Mouse (Mus musculus): ENCODE data around the gene Ppp1r32. TPM values are rescaled to one million over a fixed set of nuclear protein-coding genes. Genes with fewer than 3 reads are reported as not detected.
A peak's percentile ranks its signal among the peaks of the same experiment; 100 is the strongest.

The Ppp1r32 gene
- total and polyA plus RNA-seq, 2 experiments: 0.09 TPM; not detected in 1

GRCm38 (mm10) chr19:10457484-10457800 lies 25.3 kb downstream of the Ppp1r32 start:
- H3K27me3 ChIP-seq (ENCODE audit: control insufficient read depth, insufficient read depth, low read length): peaks cover 24% of the 10 kb centered on the region
- peak overlapping the region; percentile 33; the same call in 1 of the 2 replicates for H3K4me3 ChIP-seq (ENCODE audit: insufficient read depth, low read depth, low read length)
- H3K27ac ChIP-seq (replicated peaks; ENCODE audit: insufficient read depth, low read depth, low read length): no peak overlapping the region
- WGBS: 4% methylated on average over 34 of the region's 34 CpGs
- no peak for TF ChIP-seq POLR2A (IDR thresholded peaks at IDR 0.05; ENCODE audit: extremely low read depth, insufficient read depth, low read length)
- no peak for TF ChIP-seq CTCF (IDR thresholded peaks at IDR 0.05; ENCODE audit: low read depth, low read length)
- H3K79me2 ChIP-seq (ENCODE audit: control insufficient read depth, insufficient read depth, low read length): no peaks in the 10 kb centered on the region
- no peak overlapping the region for H3K9ac ChIP-seq (ENCODE audit: low read depth, low read length)
- H3K36me3 ChIP-seq (ENCODE audit: control insufficient read depth, insufficient read depth, low read length): no peaks in the 10 kb centered on the region
- H3K4me1 ChIP-seq (ENCODE audit: control insufficient read depth, insufficient read depth, low read length): no peaks in the 10 kb centered on the region
- no peak for DNase-seq (ENCODE audit: extremely low read depth, low read depth, low spot score)

- H3K4me3 ChIP-seq (ENCODE audit: insufficient read depth, low read depth, low read length): peak within 1 kb of the TSS; percentile 33; the same call in 1 of the 2 replicates
- H3K9ac ChIP-seq (ENCODE audit: low read depth, low read length): no peak within 1 kb of the TSS
- 2% methylated on average over 94 of the region's 96 CpGs for WGBS
- DNase-seq (ENCODE audit: extremely low read depth, low read depth, low spot score): no peak
- H3K36me3 ChIP-seq (ENCODE audit: control insufficient read depth, insufficient read depth, low read length): no peaks in the 10 kb centered on the region
- H3K79me2 ChIP-seq (ENCODE audit: control insufficient read depth, insufficient read depth, low read length): no peaks in the 10 kb centered on the region
- H3K4me1 ChIP-seq (ENCODE audit: control insufficient read depth, insufficient read depth, low read length): no peaks in the 10 kb centered on the region
- peaks cover 24% of the 10 kb centered on the region for H3K27me3 ChIP-seq (ENCODE audit: control insufficient read depth, insufficient read depth, low read length)
- TF ChIP-seq CTCF (IDR thresholded peaks at IDR 0.05; ENCODE audit: low read depth, low read length): 0 out of 2 replicates have a peak, but pooled peaks have one; percentile 0
- no peak for TF ChIP-seq POLR2A (IDR thresholded peaks at IDR 0.05; ENCODE audit: extremely low read depth, insufficient read depth, low read length)
- H3K27ac ChIP-seq (replicated peaks; ENCODE audit: insufficient read depth, low read depth, low read length): no peak within 1 kb of the TSS
Measured at GRCm38 (mm10) chr19:10456752-10457483, 25.8 kb downstream of the Ppp1r32 start, which contains the start of gene Lrrc10b. Gene Lrrc10b (minus strand): TSS chr19:10457473.

GRCm38 (mm10) chr19:10455437-10455806 lies 27.3 kb downstream of the Ppp1r32 start:
- Histone ChIP-seq H3K79me2 (ENCODE audit: control insufficient read depth, insufficient read depth, low read length) (no peaks in the 10 kb centered on the region), H3K36me3 (ENCODE audit: control insufficient read depth, insufficient read depth, low read length) (no peaks in the 10 kb centered on the region), H3K27ac (replicated peaks; ENCODE audit: insufficient read depth, low read depth, low read length) (no peak overlapping the region), H3K9ac (ENCODE audit: low read depth, low read length) (no peak overlapping the region), H3K4me3 (ENCODE audit: insufficient read depth, low read depth, low read length) (no peak overlapping the region), H3K4me1 (ENCODE audit: control insufficient read depth, insufficient read depth, low read length) (no peaks in the 10 kb centered on the region), H3K27me3 (ENCODE audit: control insufficient read depth, insufficient read depth, low read length) (peaks cover 20% of the 10 kb centered on the region)
- WGBS: 78% methylated on average over 3 of the region's 3 CpGs
- TF ChIP-seq CTCF (IDR thresholded peaks at IDR 0.05; ENCODE audit: low read depth, low read length) (no peak), POLR2A (IDR thresholded peaks at IDR 0.05; ENCODE audit: extremely low read depth, insufficient read depth, low read length) (no peak)
- DNase-seq (ENCODE audit: extremely low read depth, low read depth, low spot score): no peak

GRCm38 (mm10) chr19:10454718-10455436 lies 27.9 kb downstream of the Ppp1r32 start:
- Histone ChIP-seq H3K4me3 (ENCODE audit: insufficient read depth, low read depth, low read length) (no peak overlapping the region), H3K27me3 (ENCODE audit: control insufficient read depth, insufficient read depth, low read length) (peaks cover 20% of the 10 kb centered on the region), H3K4me1 (ENCODE audit: control insufficient read depth, insufficient read depth, low read length) (no peaks in the 10 kb centered on the region), H3K27ac (replicated peaks; ENCODE audit: insufficient read depth, low read depth, low read length) (no peak overlapping the region), H3K36me3 (ENCODE audit: control insufficient read depth, insufficient read depth, low read length) (no peaks in the 10 kb centered on the region), H3K79me2 (ENCODE audit: control insufficient read depth, insufficient read depth, low read length) (no peaks in the 10 kb centered on the region), H3K9ac (ENCODE audit: low read depth, low read length) (no peak overlapping the region)
- DNase-seq (ENCODE audit: extremely low read depth, low read depth, low spot score): no peak
- TF ChIP-seq POLR2A (IDR thresholded peaks at IDR 0.05; ENCODE audit: extremely low read depth, insufficient read depth, low read length): no peak
- no peak for TF ChIP-seq CTCF (IDR thresholded peaks at IDR 0.05; ENCODE audit: low read depth, low read length)
- 64% methylated on average over 4 of the region's 4 CpGs for WGBS

- Histone ChIP-seq H3K27ac (replicated peaks; ENCODE audit: insufficient read depth, low read depth, low read length) (no peak overlapping the region), H3K4me1 (ENCODE audit: control insufficient read depth, insufficient read depth, low read length) (no peaks in the 10 kb centered on the region), H3K27me3 (ENCODE audit: control insufficient read depth, insufficient read depth, low read length) (no peaks in the 10 kb centered on the region), H3K4me3 (ENCODE audit: insufficient read depth, low read depth, low read length) (no peak overlapping the region), H3K36me3 (ENCODE audit: control insufficient read depth, insufficient read depth, low read length) (no peaks in the 10 kb centered on the region), H3K79me2 (ENCODE audit: control insufficient read depth, insufficient read depth, low read length) (no peaks in the 10 kb centered on the region), H3K9ac (ENCODE audit: low read depth, low read length) (no peak overlapping the region)
- TF ChIP-seq POLR2A (IDR thresholded peaks at IDR 0.05; ENCODE audit: extremely low read depth, insufficient read depth, low read length) (no peak), CTCF (IDR thresholded peaks at IDR 0.05; ENCODE audit: low read depth, low read length) (peak; percentile 34)
- WGBS: 9% methylated on average over 3 of the region's 3 CpGs
- peak; percentile 48 for DNase-seq (ENCODE audit: extremely low read depth, low read depth, low spot score)
Measured at GRCm38 (mm10) chr19:10449708-10450107, 33.0 kb downstream of the Ppp1r32 start.

GRCm38 (mm10) chr19:10449190-10449589 lies 33.5 kb downstream of the Ppp1r32 start:
- Histone ChIP-seq H3K79me2 (ENCODE audit: control insufficient read depth, insufficient read depth, low read length) (no peaks in the 10 kb centered on the region), H3K27ac (replicated peaks; ENCODE audit: insufficient read depth, low read depth, low read length) (no peak overlapping the region), H3K9ac (ENCODE audit: low read depth, low read length) (no peak overlapping the region), H3K4me1 (ENCODE audit: control insufficient read depth, insufficient read depth, low read length) (no peaks in the 10 kb centered on the region), H3K36me3 (ENCODE audit: control insufficient read depth, insufficient read depth, low read length) (no peaks in the 10 kb centered on the region), H3K4me3 (ENCODE audit: insufficient read depth, low read depth, low read length) (no peak overlapping the region), H3K27me3 (ENCODE audit: control insufficient read depth, insufficient read depth, low read length) (no peaks in the 10 kb centered on the region)
- WGBS: 77% methylated on average over 6 of the region's 6 CpGs
- TF ChIP-seq CTCF (IDR thresholded peaks at IDR 0.05; ENCODE audit: low read depth, low read length) (no peak), POLR2A (IDR thresholded peaks at IDR 0.05; ENCODE audit: extremely low read depth, insufficient read depth, low read length) (no peak)
- DNase-seq (ENCODE audit: extremely low read depth, low read depth, low spot score): no peak

Data from liver, adult 2 months (tissue).